Mouse (Mus musculus): Measurements from ENCODE around the gene Ccdc137. TPM values are rescaled to one million over a fixed set of nuclear protein-coding genes. Genes with fewer than 3 reads are reported as not detected.

Gene Ccdc137
- polyA plus RNA-seq, 1 experiment from 2014 or later = 33.8 TPM

DNA sequence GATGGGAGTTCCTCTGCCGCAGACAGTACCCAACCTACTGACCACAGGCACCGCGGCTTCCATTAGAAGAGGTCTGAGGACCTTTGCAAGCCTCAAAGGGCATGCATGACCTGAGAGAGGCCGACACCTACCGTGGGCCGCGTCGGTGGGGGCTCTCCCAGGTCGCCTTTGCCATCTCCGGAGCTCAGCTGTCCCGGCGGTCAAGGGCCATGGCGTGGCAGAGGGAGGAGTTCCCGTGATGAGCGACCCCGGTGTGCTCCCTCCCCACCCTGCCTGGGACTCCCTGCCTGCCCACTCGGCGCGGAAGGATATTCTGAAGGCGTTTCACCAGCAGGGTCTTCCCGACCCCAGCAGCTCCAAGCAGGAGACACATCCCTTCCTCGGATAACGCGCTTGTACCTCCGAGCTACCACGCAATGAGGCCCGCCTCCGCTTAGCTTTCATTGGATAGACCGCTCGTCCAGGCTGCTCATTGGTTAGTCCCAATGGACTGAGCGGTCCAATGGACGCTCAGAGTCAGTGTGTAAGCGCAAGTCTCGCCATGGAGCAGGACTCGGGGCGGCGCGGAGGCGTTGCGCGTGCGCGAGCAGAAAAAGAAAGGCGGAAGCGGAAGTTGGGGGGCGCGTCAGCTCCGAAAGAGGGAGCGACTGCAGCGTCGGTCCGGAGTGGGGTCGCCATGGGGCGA is 9.3 kb downstream of the Ccdc137 start, which contains the start of gene Arl16:
Arl16 (minus strand) TSS at position 557 of the 685 bp plus-strand sequence.
- H3K9ac ChIP-seq (ENCODE audit: low read length) = peak within 1 kb of the TSS; percentile 91
- peak within 1 kb of the TSS; percentile 68 for H3K4me2 ChIP-seq (ENCODE audit: low read depth, low read length, severe bottlenecking)
- peak within 1 kb of the TSS; percentile 91 for H3K4me3 ChIP-seq (ENCODE audit: low read depth, low read length)
- no peaks in the 10 kb centered on the region for H3K27me3 ChIP-seq (ENCODE audit: control insufficient read depth, insufficient read depth, low read length)
- peaks cover 6% of the 10 kb centered on the region; the same call in 1 of the 2 replicates for H3K36me3 ChIP-seq (ENCODE audit: control insufficient read depth, insufficient read depth, low read length)
- DNase-seq (ENCODE audit: low spot score) = peak; percentile 98
- under 1% methylated on average over 53 of the region's 54 CpGs for WGBS
- H3K27ac ChIP-seq (ENCODE audit: low read depth, low read length) = peak within 1 kb of the TSS; percentile 59; the same call in 1 of the 2 replicates
- peak; percentile 100 for ATAC-seq (replicated peaks; ENCODE audit: low FRiP score)
- H3K4me1 ChIP-seq (replicated peaks; ENCODE audit: control insufficient read depth, insufficient read depth, low read length) = peaks cover 11% of the 10 kb centered on the region
- no peaks in the 10 kb centered on the region for H3K9me3 ChIP-seq (ENCODE audit: control insufficient read depth, low read length)

GRCm38 (mm10) chr11:120467736-120468092 is 9.8 kb downstream of the Ccdc137 start:
- Histone ChIP-seq H3K9ac (ENCODE audit: low read length) (peak overlapping the region; percentile 86), H3K4me2 (ENCODE audit: low read depth, low read length, severe bottlenecking) (peak overlapping the region; percentile 68), H3K36me3 (ENCODE audit: control insufficient read depth, insufficient read depth, low read length) (peaks cover 4% of the 10 kb centered on the region; the same call in 1 of the 2 replicates), H3K27me3 (ENCODE audit: control insufficient read depth, insufficient read depth, low read length) (no peaks in the 10 kb centered on the region), H3K4me3 (ENCODE audit: low read depth, low read length) (peak overlapping the region; percentile 91), H3K4me1 (replicated peaks; ENCODE audit: control insufficient read depth, insufficient read depth, low read length) (peaks cover 11% of the 10 kb centered on the region), H3K9me3 (ENCODE audit: control insufficient read depth, low read length) (no peaks in the 10 kb centered on the region), H3K27ac (ENCODE audit: low read depth, low read length) (peak overlapping the region; percentile 12; the same call in 1 of the 2 replicates)
- peak; percentile 68; the same call in 1 of the 2 replicates for ATAC-seq (replicated peaks; ENCODE audit: low FRiP score)
- 1% methylated on average over 33 of the region's 33 CpGs for WGBS
- DNase-seq (ENCODE audit: low spot score) = no peak

GRCm38 (mm10) chr11:120472052-120472451 is 14.1 kb downstream of the Ccdc137 start:
- Histone ChIP-seq H3K4me2 (ENCODE audit: low read depth, low read length, severe bottlenecking) (no peak overlapping the region), H3K9me3 (ENCODE audit: control insufficient read depth, low read length) (no peaks in the 10 kb centered on the region), H3K36me3 (ENCODE audit: control insufficient read depth, insufficient read depth, low read length) (peaks cover 11% of the 10 kb centered on the region), H3K27me3 (ENCODE audit: control insufficient read depth, insufficient read depth, low read length) (no peaks in the 10 kb centered on the region), H3K9ac (ENCODE audit: low read length) (no peak overlapping the region), H3K4me3 (ENCODE audit: low read depth, low read length) (no peak overlapping the region), H3K27ac (ENCODE audit: low read depth, low read length) (no peak overlapping the region), H3K4me1 (replicated peaks; ENCODE audit: control insufficient read depth, insufficient read depth, low read length) (0 out of 2 replicates have a peak, but pooled peaks cover 4% of the 10 kb centered on the region)
- DNase-seq (ENCODE audit: low spot score) (no peak), ATAC-seq (replicated peaks; ENCODE audit: low FRiP score) (no peak)
- WGBS = 97% methylated on average over 6 of the region's 6 CpGs

- Histone ChIP-seq H3K4me3 (ENCODE audit: low read depth, low read length) (no peak overlapping the region), H3K9me3 (ENCODE audit: control insufficient read depth, low read length) (no peaks in the 10 kb centered on the region), H3K36me3 (ENCODE audit: control insufficient read depth, insufficient read depth, low read length) (peaks cover 17% of the 10 kb centered on the region; the same call in 1 of the 2 replicates), H3K27ac (ENCODE audit: low read depth, low read length) (peak overlapping the region; percentile 76; the same call in 1 of the 2 replicates), H3K4me1 (replicated peaks; ENCODE audit: control insufficient read depth, insufficient read depth, low read length) (peaks cover 10% of the 10 kb centered on the region), H3K9ac (ENCODE audit: low read length) (peak overlapping the region; percentile 94), H3K4me2 (ENCODE audit: low read depth, low read length, severe bottlenecking) (peak overlapping the region; percentile 87; the same call in 1 of the 2 replicates), H3K27me3 (ENCODE audit: control insufficient read depth, insufficient read depth, low read length) (no peaks in the 10 kb centered on the region)
- ATAC-seq (replicated peaks; ENCODE audit: low FRiP score) (no peak), DNase-seq (ENCODE audit: low spot score) (no peak)
- 89% methylated on average over 7 of the region's 7 CpGs for WGBS
These were observed 25.6 kb downstream of the Ccdc137 start for GRCm38 (mm10) chr11:120483448-120483934.

GRCm38 (mm10) chr11:120484265-120484981 is 26.5 kb downstream of the Ccdc137 start, which contains the start of gene Mrpl12:
Gene Mrpl12 (plus strand): TSS chr11:120484613.
- peak within 1 kb of the TSS; percentile 94 for H3K9ac ChIP-seq (ENCODE audit: low read length)
- peak within 1 kb of the TSS; percentile 72 for H3K4me3 ChIP-seq (ENCODE audit: low read depth, low read length)
- ATAC-seq (replicated peaks; ENCODE audit: low FRiP score) (peak; percentile 95), DNase-seq (ENCODE audit: low spot score) (peak; percentile 93)
- H3K27me3 ChIP-seq (ENCODE audit: control insufficient read depth, insufficient read depth, low read length) = no peaks in the 10 kb centered on the region
- H3K4me1 ChIP-seq (replicated peaks; ENCODE audit: control insufficient read depth, insufficient read depth, low read length) = peaks cover 11% of the 10 kb centered on the region
- H3K27ac ChIP-seq (ENCODE audit: low read depth, low read length) = peak within 1 kb of the TSS; percentile 76
- peak within 1 kb of the TSS; percentile 87 for H3K4me2 ChIP-seq (ENCODE audit: low read depth, low read length, severe bottlenecking)
- peaks cover 15% of the 10 kb centered on the region; the same call in 1 of the 2 replicates for H3K36me3 ChIP-seq (ENCODE audit: control insufficient read depth, insufficient read depth, low read length)
- H3K9me3 ChIP-seq (ENCODE audit: control insufficient read depth, low read length) = no peaks in the 10 kb centered on the region
- under 1% methylated on average over 58 of the region's 60 CpGs for WGBS

DNA sequence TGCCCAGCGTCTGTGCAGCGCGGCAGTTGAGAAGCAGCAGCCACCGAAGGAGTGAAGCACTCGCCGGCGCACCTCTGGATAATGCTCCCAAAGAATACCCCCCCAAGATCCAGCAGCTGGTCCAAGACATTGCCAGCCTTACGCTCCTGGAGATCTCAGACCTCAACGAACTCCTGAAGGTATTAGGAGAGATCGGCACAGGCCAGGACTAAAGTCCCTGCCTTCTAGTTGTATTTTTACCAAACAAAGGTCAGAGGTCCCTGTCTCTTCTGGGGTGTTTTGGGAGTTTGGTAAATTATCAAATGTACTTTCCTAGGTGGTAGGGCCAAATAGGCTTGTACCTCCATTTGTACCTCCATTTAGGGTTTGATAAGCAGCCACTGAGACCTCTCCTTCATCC is 27.3 kb downstream of the Ccdc137 start:
- Histone ChIP-seq H3K36me3 (ENCODE audit: control insufficient read depth, insufficient read depth, low read length) (peaks cover 11% of the 10 kb centered on the region; the same call in 1 of the 2 replicates), H3K9me3 (ENCODE audit: control insufficient read depth, low read length) (no peaks in the 10 kb centered on the region), H3K27me3 (ENCODE audit: control insufficient read depth, insufficient read depth, low read length) (no peaks in the 10 kb centered on the region), H3K4me3 (ENCODE audit: low read depth, low read length) (peak overlapping the region; percentile 72), H3K27ac (ENCODE audit: low read depth, low read length) (peak overlapping the region; percentile 2; the same call in 1 of the 2 replicates), H3K4me1 (replicated peaks; ENCODE audit: control insufficient read depth, insufficient read depth, low read length) (peaks cover 12% of the 10 kb centered on the region), H3K4me2 (ENCODE audit: low read depth, low read length, severe bottlenecking) (peak overlapping the region; percentile 87), H3K9ac (ENCODE audit: low read length) (peak overlapping the region; percentile 94)
- 15% methylated on average over 10 of the region's 10 CpGs for WGBS
- DNase-seq (ENCODE audit: low spot score) = no peak
- no peak for ATAC-seq (replicated peaks; ENCODE audit: low FRiP score)

DNA sequence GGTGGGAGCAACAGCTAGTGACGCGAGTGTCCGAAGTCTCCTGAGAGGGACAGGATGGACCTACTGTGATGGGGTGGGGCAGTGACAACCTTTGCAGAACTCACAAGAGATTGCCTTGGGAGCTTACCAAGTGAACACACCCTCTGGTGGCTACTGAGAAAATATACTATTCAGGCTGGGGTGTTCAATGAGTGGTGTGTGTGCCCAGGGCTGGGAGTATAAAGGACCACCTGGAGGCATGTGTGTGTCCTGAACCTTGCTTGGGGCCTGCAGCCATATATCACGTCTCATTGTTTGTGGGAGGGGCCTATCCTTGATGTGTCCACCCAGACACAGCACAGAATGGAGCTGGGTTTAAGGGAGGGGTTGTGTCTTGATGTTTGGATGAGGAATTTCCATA is 30.6 kb downstream of the Ccdc137 start:
- Histone ChIP-seq H3K4me2 (ENCODE audit: low read depth, low read length, severe bottlenecking) (no peak overlapping the region), H3K4me1 (replicated peaks; ENCODE audit: control insufficient read depth, insufficient read depth, low read length) (peaks cover 27% of the 10 kb centered on the region), H3K27me3 (ENCODE audit: control insufficient read depth, insufficient read depth, low read length) (no peaks in the 10 kb centered on the region), H3K4me3 (ENCODE audit: low read depth, low read length) (no peak overlapping the region), H3K36me3 (ENCODE audit: control insufficient read depth, insufficient read depth, low read length) (peaks cover 11% of the 10 kb centered on the region; the same call in 1 of the 2 replicates), H3K9me3 (ENCODE audit: control insufficient read depth, low read length) (no peaks in the 10 kb centered on the region), H3K9ac (ENCODE audit: low read length) (no peak overlapping the region), H3K27ac (ENCODE audit: low read depth, low read length) (no peak overlapping the region)
- DNase-seq (ENCODE audit: low spot score) = no peak
- WGBS = 80% methylated on average over 4 of the region's 4 CpGs
- ATAC-seq (replicated peaks; ENCODE audit: low FRiP score) = no peak

DNA sequence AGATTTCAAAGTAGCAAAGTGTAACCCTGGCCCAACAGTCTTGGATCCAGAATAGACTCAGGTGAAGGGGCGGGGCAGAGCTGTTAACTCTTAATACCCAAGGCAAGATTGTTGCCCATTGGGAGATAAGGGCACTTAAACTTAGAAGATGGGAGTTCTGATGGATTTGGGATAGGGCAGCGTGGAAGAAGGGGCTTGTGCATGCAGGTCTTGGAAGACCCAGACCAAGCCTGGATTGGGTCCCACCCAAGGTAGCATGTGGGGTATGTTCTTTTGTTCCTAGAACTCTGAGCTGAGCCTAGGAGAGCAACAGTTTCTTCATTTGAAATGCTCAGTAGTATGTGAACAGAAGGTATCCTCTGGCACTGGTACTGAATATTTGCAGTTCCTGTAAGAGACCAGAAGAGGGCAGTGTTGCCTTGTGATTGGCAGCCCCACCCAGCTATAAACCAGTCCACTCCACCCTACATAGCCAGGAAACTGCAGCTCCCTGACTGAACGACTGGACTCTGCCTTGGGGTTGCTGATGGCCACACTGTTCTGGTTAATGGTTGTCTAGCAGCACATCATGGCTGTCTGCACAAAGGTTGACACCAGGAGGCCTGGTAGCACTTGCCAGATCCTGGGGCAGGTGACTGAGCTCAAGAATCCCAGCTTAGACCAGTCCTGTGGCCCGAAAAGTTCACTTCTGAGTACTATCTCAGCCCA is 31.3 kb downstream of the Ccdc137 start:
- Histone ChIP-seq H3K27ac (ENCODE audit: low read depth, low read length) (no peak overlapping the region), H3K4me3 (ENCODE audit: low read depth, low read length) (no peak overlapping the region; the same call in 1 of the 2 replicates), H3K27me3 (ENCODE audit: control insufficient read depth, insufficient read depth, low read length) (no peaks in the 10 kb centered on the region), H3K9ac (ENCODE audit: low read length) (no peak overlapping the region), H3K36me3 (ENCODE audit: control insufficient read depth, insufficient read depth, low read length) (peaks cover 11% of the 10 kb centered on the region; the same call in 1 of the 2 replicates), H3K4me1 (replicated peaks; ENCODE audit: control insufficient read depth, insufficient read depth, low read length) (peaks cover 30% of the 10 kb centered on the region), H3K4me2 (ENCODE audit: low read depth, low read length, severe bottlenecking) (no peak overlapping the region), H3K9me3 (ENCODE audit: control insufficient read depth, low read length) (no peaks in the 10 kb centered on the region)
- peak; percentile 75 for DNase-seq (ENCODE audit: low spot score)
- no peak for ATAC-seq (replicated peaks; ENCODE audit: low FRiP score)
- 67% methylated on average over 4 of the region's 4 CpGs for WGBS

Data from forebrain, embryonic 11.5 days (tissue).